Mouse (Mus musculus): Measurements from ENCODE around the gene Flvcr1. TPM values are rescaled to one million over a fixed set of nuclear protein-coding genes. Genes with fewer than 3 reads are reported as not detected.
"Not testable (repeated sequence)": the region's sequence is repeated elsewhere in the genome, so short reads cannot be mapped to it uniquely, and the experiment has no call there.

Gene Flvcr1
- total RNA-seq, 2 experiments from 2014 or later = 10.9 to 11.7 TPM

- DNase-seq = no peak
These were observed 15.4 kb upstream of the Flvcr1 start for GRCm38 (mm10) chr1:191041352-191041751.

- DNase-seq = no peak
These were observed 12.0 kb upstream of the Flvcr1 start for GRCm38 (mm10) chr1:191037999-191038398.

- no peak for DNase-seq
These were observed 10.8 kb upstream of the Flvcr1 start, which contains the start of gene Spata45 for GRCm38 (mm10) chr1:191036554-191037334. Gene Spata45, plus strand, starts transcription at chr1:191036639.

GRCm38 (mm10) chr1:191035649-191036048 lies 9.7 kb upstream of the Flvcr1 start:
- DNase-seq = no peak

GRCm38 (mm10) chr1:191030922-191031425 lies 5.0 kb upstream of the Flvcr1 start:
- not testable (repeated sequence) for DNase-seq

GRCm38 (mm10) chr1:191030182-191030581 lies 4.2 kb upstream of the Flvcr1 start:
- DNase-seq = no peak

GRCm38 (mm10) chr1:191025016-191026012 lies 644 bp downstream of the Flvcr1 start:
- no peak for DNase-seq

- not testable (repeated sequence) for DNase-seq
These were observed 2.2 kb downstream of the Flvcr1 start for GRCm38 (mm10) chr1:191023806-191024205.

GRCm38 (mm10) chr1:191023140-191023539 lies 2.8 kb downstream of the Flvcr1 start:
- no peak for DNase-seq

- no peak for DNase-seq
These were observed 4.9 kb downstream of the Flvcr1 start for GRCm38 (mm10) chr1:191021016-191021415.

GRCm38 (mm10) chr1:191020217-191020924 lies 5.6 kb downstream of the Flvcr1 start:
- DNase-seq = no peak

- DNase-seq = no peak
These were observed 6.2 kb downstream of the Flvcr1 start for GRCm38 (mm10) chr1:191019803-191020202.

- DNase-seq = no peak
These were observed 11.7 kb downstream of the Flvcr1 start for GRCm38 (mm10) chr1:191014271-191014670.

- DNase-seq = no peak
These were observed 17.3 kb downstream of the Flvcr1 start for GRCm38 (mm10) chr1:191008707-191009106.

- no peak for DNase-seq
These were observed 23.8 kb downstream of the Flvcr1 start for GRCm38 (mm10) chr1:191002201-191002600.

- no peak for DNase-seq
These were observed 25.3 kb downstream of the Flvcr1 start for GRCm38 (mm10) chr1:191000686-191001085.

GRCm38 (mm10) chr1:190998027-190998426 lies 27.9 kb downstream of the Flvcr1 start:
- no peak for DNase-seq

- DNase-seq = no peak
These were observed 29.5 kb downstream of the Flvcr1 start for GRCm38 (mm10) chr1:190996346-190996877.

- DNase-seq = peak; percentile 76
These were observed 30.4 kb downstream of the Flvcr1 start for GRCm38 (mm10) chr1:190995548-190995947.

GRCm38 (mm10) chr1:190989437-190990082 lies 36.4 kb downstream of the Flvcr1 start:
- no peak for DNase-seq

GRCm38 (mm10) chr1:190981412-190981811 lies 44.5 kb downstream of the Flvcr1 start:
- no peak for DNase-seq
